Mouse (Mus musculus) brain, embryonic 18.5 days (tissue): ENCODE results near the gene Cnpy1.

Experiments
- DNase-seq: peaks from one replicate; pipeline ENCODE4 v3.0.0-alpha.2; 2012; ENCODE audit warnings: low read depth, low spot score

Gene Cnpy1

GRCm38 (mm10) chr5:28239829-28240228 is 5.8 kb downstream of the Cnpy1 start:
- DNase-seq, result no peak

- DNase-seq, result no peak
These were observed 6.7 kb downstream of the Cnpy1 start for GRCm38 (mm10) chr5:28238876-28239275.

- no peak for DNase-seq
These were observed 7.5 kb downstream of the Cnpy1 start for GRCm38 (mm10) chr5:28238152-28238551.

- DNase-seq, result no peak
These were observed 7.9 kb downstream of the Cnpy1 start for GRCm38 (mm10) chr5:28237715-28238114.

- no peak for DNase-seq
These were observed 8.6 kb downstream of the Cnpy1 start for GRCm38 (mm10) chr5:28237055-28237454.

- no peak for DNase-seq
These were observed 9.5 kb downstream of the Cnpy1 start for GRCm38 (mm10) chr5:28236098-28236497.

GRCm38 (mm10) chr5:28232101-28232500 is 13.5 kb downstream of the Cnpy1 start:
- no peak for DNase-seq

- no peak for DNase-seq
These were observed 26.0 kb downstream of the Cnpy1 start for GRCm38 (mm10) chr5:28219596-28219995.

- no peak for DNase-seq
These were observed 32.2 kb downstream of the Cnpy1 start for GRCm38 (mm10) chr5:28213441-28213840.

- no peak for DNase-seq
These were observed 33.8 kb downstream of the Cnpy1 start for GRCm38 (mm10) chr5:28211651-28212310.

- DNase-seq, result no peak
These were observed 34.7 kb downstream of the Cnpy1 start for GRCm38 (mm10) chr5:28210591-28211550.

GRCm38 (mm10) chr5:28209549-28210431 is 35.8 kb downstream of the Cnpy1 start:
- no peak for DNase-seq

GRCm38 (mm10) chr5:28208726-28209520 is 36.7 kb downstream of the Cnpy1 start:
- no peak for DNase-seq

- no peak for DNase-seq
These were observed 38.6 kb downstream of the Cnpy1 start for GRCm38 (mm10) chr5:28207043-28207442.

- no peak for DNase-seq
These were observed 39.2 kb downstream of the Cnpy1 start for GRCm38 (mm10) chr5:28206448-28206847.

- DNase-seq, result no peak
These were observed 40.9 kb downstream of the Cnpy1 start for GRCm38 (mm10) chr5:28204678-28205077.

- DNase-seq, result no peak
These were observed 42.5 kb downstream of the Cnpy1 start for GRCm38 (mm10) chr5:28203086-28203485.

GRCm38 (mm10) chr5:28199089-28199873 is 46.3 kb downstream of the Cnpy1 start:
- DNase-seq, result no peak

- no peak for DNase-seq
These were observed 50.1 kb downstream of the Cnpy1 start for GRCm38 (mm10) chr5:28195473-28195872.

GRCm38 (mm10) chr5:28192099-28192454 is 53.5 kb downstream of the Cnpy1 start:
- DNase-seq, result no peak
